Mouse (Mus musculus) kidney, adult 8-10 months (tissue): Measurements from ENCODE around the gene Rgma.

Experiments
- DNase-seq, 2 experiments: peaks; one replicate each; pipeline ENCODE4 v3.0.0; 2022

The Rgma gene

GRCm38 (mm10) chr7:73402671-73403070, 27.4 kb downstream of the Rgma start:
- no peak for DNase-seq

- no peak for DNase-seq
Observed at GRCm38 (mm10) chr7:73403538-73403937, 28.2 kb downstream of the Rgma start.

GRCm38 (mm10) chr7:73405550-73405949, 30.2 kb downstream of the Rgma start:
- no peak for DNase-seq

- DNase-seq: no peak
Observed at GRCm38 (mm10) chr7:73411523-73411922, 36.2 kb downstream of the Rgma start.

GRCm38 (mm10) chr7:73411986-73412385, 36.7 kb downstream of the Rgma start:
- no peak for DNase-seq

GRCm38 (mm10) chr7:73412419-73412818, 37.1 kb downstream of the Rgma start:
- no peak for DNase-seq

- no peak for DNase-seq
Observed at GRCm38 (mm10) chr7:73414192-73414591, 38.9 kb downstream of the Rgma start.

GRCm38 (mm10) chr7:73419375-73419774, 44.1 kb downstream of the Rgma start:
- no peak for DNase-seq

- DNase-seq: no peak
Observed at GRCm38 (mm10) chr7:73420827-73421226, 45.5 kb downstream of the Rgma start.

GRCm38 (mm10) chr7:73421278-73422015, 46.1 kb downstream of the Rgma start:
- no peak for DNase-seq

- DNase-seq: peak; percentile 63 to 78
Observed at GRCm38 (mm10) chr7:73422223-73423113, 47.2 kb downstream of the Rgma start.

- no peak for DNase-seq
Observed at GRCm38 (mm10) chr7:73423236-73423635, 47.9 kb downstream of the Rgma start.

GRCm38 (mm10) chr7:73424243-73424642, 48.9 kb downstream of the Rgma start:
- no peak for DNase-seq

GRCm38 (mm10) chr7:73424705-73425104, 49.4 kb downstream of the Rgma start:
- DNase-seq: peak in 1 of 2 experiments; percentile 34

GRCm38 (mm10) chr7:73425451-73425850, 50.1 kb downstream of the Rgma start:
- no peak for DNase-seq

GRCm38 (mm10) chr7:73426235-73426634, 50.9 kb downstream of the Rgma start:
- DNase-seq: no peak

- no peak for DNase-seq
Observed at GRCm38 (mm10) chr7:73426752-73427386, 51.6 kb downstream of the Rgma start.

- DNase-seq: no peak
Observed at GRCm38 (mm10) chr7:73427794-73428193, 52.5 kb downstream of the Rgma start.

- no peak for DNase-seq
Observed at GRCm38 (mm10) chr7:73428525-73428924, 53.2 kb downstream of the Rgma start.

GRCm38 (mm10) chr7:73433637-73434335, 58.5 kb downstream of the Rgma start:
- DNase-seq: no peak

- DNase-seq: no peak
Observed at GRCm38 (mm10) chr7:73434336-73434677, 59.0 kb downstream of the Rgma start.

- DNase-seq: no peak
Observed at GRCm38 (mm10) chr7:73435685-73436084, 60.4 kb downstream of the Rgma start.

GRCm38 (mm10) chr7:73441802-73442201, 66.5 kb downstream of the Rgma start:
- DNase-seq: peak; percentile 72 to 81
